Mouse (Mus musculus) hindbrain, embryonic 16.5 days (tissue): ENCODE results near the gene Psmc5. TPM values are rescaled to one million over a fixed set of nuclear protein-coding genes. Genes with fewer than 3 reads are reported as not detected.

Experiments
- ATAC-seq: fragments of 200-750 bp; cut with Nextera tagmentation; 2 replicates; pipeline ENCODE4 v1.8.0; 2017; ENCODE audit warnings: moderate TSS enrichment, moderate library complexity
- H3K27ac ChIP-seq: fragments of 300-500 bp; sonication (generic); 2 replicates; pipeline ENCODE4 v1.5.1; 2014; ENCODE audit warnings: low read depth, mild to moderate bottlenecking, control low read depth, low read length, moderate library complexity
- H3K27me3 ChIP-seq: fragments of 300-500 bp; sonication (generic); replicated peaks from 2 replicates; pipeline ENCODE4 v1.6.1; 2014; ENCODE audit warnings: low read length; ENCODE audit not compliant: control insufficient read depth, insufficient read depth
- H3K36me3 ChIP-seq: fragments of 300-500 bp; sonication (generic); 2 replicates; pipeline ENCODE4 v1.6.1; 2014; ENCODE audit warnings: mild to moderate bottlenecking, low read length, moderate library complexity, mixed read lengths; ENCODE audit not compliant: control insufficient read depth, insufficient read depth
- H3K4me1 ChIP-seq: fragments of 300-500 bp; sonication (generic); 2 replicates; pipeline ENCODE4 v1.6.1; 2014; ENCODE audit warnings: low read depth, low read length; ENCODE audit not compliant: control insufficient read depth, insufficient read depth
- H3K4me2 ChIP-seq: fragments of 300-500 bp; sonication (generic); 2 replicates; pipeline ENCODE4 v1.6.1; 2014; ENCODE audit warnings: mild to moderate bottlenecking, low read length, control low read depth, moderate library complexity
- H3K4me3 ChIP-seq: fragments of 300-500 bp; sonication (generic); 2 replicates; pipeline ENCODE4 v1.5.1; 2014; ENCODE audit warnings: mild to moderate bottlenecking, low read length, control low read depth, moderate library complexity
- H3K9ac ChIP-seq: fragments of 300-500 bp; sonication (generic); 2 replicates; pipeline ENCODE4 v1.6.1; 2014; ENCODE audit warnings: low read depth, mild to moderate bottlenecking, control low read depth, low read length, moderate library complexity
- H3K9me3 ChIP-seq: fragments of 300-500 bp; sonication (generic); 2 replicates; pipeline ENCODE4 v1.6.1; 2014; ENCODE audit warnings: mild to moderate bottlenecking, low read length, moderate library complexity; ENCODE audit not compliant: control insufficient read depth
- WGBS: fragments of 180-500 bp; shearing (Covaris S2); extraction: QIAGEN DNeasy Blood & Tissue Kit; methylation state at CpG from one replicate; pipeline ENCODE4 v1.1.7; 2014; 5-methylcytosine and 5-hydroxymethylcytosine counted together
- polyA plus RNA-seq: library from polyadenylated mRNA; unstranded; fragments of >200 nt; fragmentation: Nextera tagmentation; extraction: Ambion mirVana; gene quantifications from 2 replicates; pipeline ENCODE4 v1.2.1, GENCODE M21; 2015

The Psmc5 gene
- polyA plus RNA-seq, 1 experiment from 2014 or later: 330 TPM

- H3K27ac ChIP-seq: no peak overlapping the region
- no peaks in the 10 kb centered on the region for H3K9me3 ChIP-seq
- no peaks in the 10 kb centered on the region for H3K36me3 ChIP-seq
- 50% methylated on average over 8 of the region's 8 CpGs for WGBS
- no peaks in the 10 kb centered on the region for H3K4me1 ChIP-seq
- no peaks in the 10 kb centered on the region for H3K27me3 ChIP-seq
- no peak overlapping the region for H3K9ac ChIP-seq
- ATAC-seq: no peak
- no peak overlapping the region for H3K4me3 ChIP-seq
- no peak overlapping the region for H3K4me2 ChIP-seq
These were observed 33.4 kb downstream of the Psmc5 start for GRCm38 (mm10) chr11:106289369-106289768.

GRCm38 (mm10) chr11:106290376-106290775, 34.4 kb downstream of the Psmc5 start:
- Histone ChIP-seq H3K4me3 (no peak overlapping the region), H3K36me3 (no peaks in the 10 kb centered on the region), H3K4me1 (no peaks in the 10 kb centered on the region), H3K27ac (no peak overlapping the region), H3K4me2 (no peak overlapping the region), H3K9me3 (no peaks in the 10 kb centered on the region), H3K9ac (no peak overlapping the region), H3K27me3 (no peaks in the 10 kb centered on the region)
- 90% methylated on average over 5 of the region's 5 CpGs for WGBS
- ATAC-seq: no peak

GRCm38 (mm10) chr11:106291861-106292260, 35.9 kb downstream of the Psmc5 start:
- H3K9me3 ChIP-seq: no peaks in the 10 kb centered on the region
- H3K36me3 ChIP-seq: no peaks in the 10 kb centered on the region
- H3K27me3 ChIP-seq: no peaks in the 10 kb centered on the region
- H3K4me2 ChIP-seq: no peak overlapping the region
- no peak overlapping the region for H3K9ac ChIP-seq
- no peak for ATAC-seq
- no peaks in the 10 kb centered on the region for H3K4me1 ChIP-seq
- 86% methylated on average over 2 of the region's 2 CpGs for WGBS
- no peak overlapping the region for H3K27ac ChIP-seq
- no peak overlapping the region for H3K4me3 ChIP-seq

- no peaks in the 10 kb centered on the region for H3K36me3 ChIP-seq
- no peaks in the 10 kb centered on the region for H3K9me3 ChIP-seq
- no peak within 1 kb of the TSS for H3K27ac ChIP-seq
- H3K9ac ChIP-seq: no peak within 1 kb of the TSS
- ATAC-seq: no peak
- no peak within 1 kb of the TSS for H3K4me2 ChIP-seq
- no peaks in the 10 kb centered on the region for H3K27me3 ChIP-seq
- no peak within 1 kb of the TSS for H3K4me3 ChIP-seq
- no peaks in the 10 kb centered on the region for H3K4me1 ChIP-seq
- 82% methylated on average over 9 of the region's 9 CpGs for WGBS
These were observed 45.8 kb downstream of the Psmc5 start, which contains the start of gene Gh for GRCm38 (mm10) chr11:106301765-106302164. Gene Gh (minus strand): TSS chr11:106301865.

- no peaks in the 10 kb centered on the region for H3K4me1 ChIP-seq
- no peak overlapping the region for H3K27ac ChIP-seq
- H3K9me3 ChIP-seq: no peaks in the 10 kb centered on the region
- no peaks in the 10 kb centered on the region for H3K36me3 ChIP-seq
- no peak for ATAC-seq
- H3K9ac ChIP-seq: no peak overlapping the region
- no peaks in the 10 kb centered on the region for H3K27me3 ChIP-seq
- H3K4me2 ChIP-seq: no peak overlapping the region
- WGBS: 30% methylated on average over 2 of the region's 2 CpGs
- no peak overlapping the region for H3K4me3 ChIP-seq
These were observed 46.7 kb downstream of the Psmc5 start for GRCm38 (mm10) chr11:106302634-106303033.

- no peak overlapping the region for H3K27ac ChIP-seq
- no peaks in the 10 kb centered on the region for H3K27me3 ChIP-seq
- H3K4me3 ChIP-seq: no peak overlapping the region
- no peaks in the 10 kb centered on the region for H3K4me1 ChIP-seq
- ATAC-seq: no peak
- no peak overlapping the region for H3K4me2 ChIP-seq
- H3K9ac ChIP-seq: no peak overlapping the region
- WGBS: 85% methylated on average over 10 of the region's 10 CpGs
- no peaks in the 10 kb centered on the region for H3K9me3 ChIP-seq
- no peaks in the 10 kb centered on the region for H3K36me3 ChIP-seq
These were observed 49.6 kb downstream of the Psmc5 start for GRCm38 (mm10) chr11:106305348-106306064.

- Histone ChIP-seq H3K36me3 (no peaks in the 10 kb centered on the region), H3K4me1 (no peaks in the 10 kb centered on the region), H3K9ac (no peak overlapping the region), H3K27me3 (no peaks in the 10 kb centered on the region), H3K27ac (no peak overlapping the region), H3K4me3 (no peak overlapping the region), H3K9me3 (no peaks in the 10 kb centered on the region), H3K4me2 (no peak overlapping the region)
- no peak for ATAC-seq
- 81% methylated on average over 3 of the region's 3 CpGs for WGBS
These were observed 50.1 kb downstream of the Psmc5 start for GRCm38 (mm10) chr11:106306065-106306385.

- Histone ChIP-seq H3K36me3 (no peaks in the 10 kb centered on the region), H3K27me3 (no peaks in the 10 kb centered on the region), H3K4me2 (no peak overlapping the region), H3K4me3 (no peak overlapping the region), H3K9ac (no peak overlapping the region), H3K27ac (no peak overlapping the region), H3K9me3 (no peaks in the 10 kb centered on the region), H3K4me1 (no peaks in the 10 kb centered on the region)
- ATAC-seq: no peak
- 79% methylated on average over 9 of the region's 9 CpGs for WGBS
These were observed 50.8 kb downstream of the Psmc5 start for GRCm38 (mm10) chr11:106306758-106307157.

GRCm38 (mm10) chr11:106307432-106307831, 51.5 kb downstream of the Psmc5 start:
- H3K4me1 ChIP-seq: no peaks in the 10 kb centered on the region
- no peak overlapping the region for H3K9ac ChIP-seq
- H3K36me3 ChIP-seq: no peaks in the 10 kb centered on the region
- ATAC-seq: no peak
- no peaks in the 10 kb centered on the region for H3K27me3 ChIP-seq
- H3K9me3 ChIP-seq: no peaks in the 10 kb centered on the region
- H3K4me3 ChIP-seq: no peak overlapping the region
- no peak overlapping the region for H3K27ac ChIP-seq
- H3K4me2 ChIP-seq: no peak overlapping the region
- WGBS: 80% methylated on average over 5 of the region's 5 CpGs
